Mouse (Mus musculus): ENCODE data around the gene Yipf3.
A peak's percentile ranks its signal among the peaks of the same experiment; 100 is the strongest.

Yipf3 gene

GRCm38 (mm10) chr17:46284653-46285052 is 36.8 kb downstream of the Yipf3 start:
- no peak for DNase-seq

GRCm38 (mm10) chr17:46285407-46285806 is 37.5 kb downstream of the Yipf3 start:
- DNase-seq, result no peak

DNA sequence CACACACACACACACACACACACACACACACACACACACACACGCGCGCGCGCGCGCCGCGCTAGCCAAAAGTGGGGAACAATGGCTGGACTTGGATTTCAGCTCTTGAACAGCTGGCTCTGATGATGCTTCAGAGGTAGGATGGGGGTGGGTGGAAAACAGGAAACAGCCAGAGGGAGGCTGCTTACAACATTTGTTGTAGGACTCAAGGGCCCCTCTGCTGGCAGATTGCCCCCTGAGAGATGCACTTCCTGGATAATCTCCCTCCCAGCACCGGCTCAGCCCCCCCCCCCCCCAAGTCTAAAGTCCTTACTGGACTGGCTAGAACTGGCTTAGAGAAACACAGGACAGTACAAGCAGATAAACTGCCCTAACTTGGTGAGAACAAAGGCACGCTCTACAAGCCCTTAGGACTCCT is 39.8 kb downstream of the Yipf3 start:
- DNase-seq, result no peak

DNA sequence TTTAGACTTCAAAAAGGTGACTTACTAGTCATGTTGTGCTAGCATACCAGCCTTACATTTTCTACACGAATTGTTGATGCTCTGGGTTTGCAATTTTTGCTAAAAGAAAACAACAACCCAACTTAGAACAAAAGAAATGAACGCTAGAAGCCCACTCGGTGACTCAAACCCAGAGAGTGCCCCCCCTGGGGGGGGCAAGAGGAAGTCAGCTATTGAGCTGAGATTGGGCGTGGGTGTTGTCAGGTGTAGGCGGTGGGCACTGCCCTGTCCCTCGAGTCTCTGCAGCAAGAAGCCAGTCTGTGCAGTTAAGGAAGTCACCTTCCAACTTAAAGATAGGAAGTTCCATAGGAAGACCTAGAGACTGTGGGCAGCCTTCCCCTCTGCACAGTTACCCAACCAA is 48.7 kb downstream of the Yipf3 start:
- no peak for DNase-seq

DNA sequence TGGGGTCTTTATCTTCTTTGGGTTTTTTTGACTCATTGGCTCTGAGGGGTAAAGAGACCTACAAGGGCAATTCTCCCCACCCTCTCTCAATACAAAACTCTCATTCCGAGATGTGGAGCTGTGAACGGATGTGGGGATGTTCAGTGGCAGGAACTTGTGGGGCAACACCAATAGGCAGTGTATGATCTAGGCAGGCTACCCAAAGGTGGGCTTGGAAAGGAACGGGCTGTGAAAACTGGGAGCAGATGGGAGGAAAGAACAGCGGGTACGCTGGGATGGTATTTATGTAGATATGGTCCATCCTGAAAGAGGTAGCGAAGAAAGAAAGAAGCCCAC is 49.1 kb downstream of the Yipf3 start:
- no peak for DNase-seq

DNA sequence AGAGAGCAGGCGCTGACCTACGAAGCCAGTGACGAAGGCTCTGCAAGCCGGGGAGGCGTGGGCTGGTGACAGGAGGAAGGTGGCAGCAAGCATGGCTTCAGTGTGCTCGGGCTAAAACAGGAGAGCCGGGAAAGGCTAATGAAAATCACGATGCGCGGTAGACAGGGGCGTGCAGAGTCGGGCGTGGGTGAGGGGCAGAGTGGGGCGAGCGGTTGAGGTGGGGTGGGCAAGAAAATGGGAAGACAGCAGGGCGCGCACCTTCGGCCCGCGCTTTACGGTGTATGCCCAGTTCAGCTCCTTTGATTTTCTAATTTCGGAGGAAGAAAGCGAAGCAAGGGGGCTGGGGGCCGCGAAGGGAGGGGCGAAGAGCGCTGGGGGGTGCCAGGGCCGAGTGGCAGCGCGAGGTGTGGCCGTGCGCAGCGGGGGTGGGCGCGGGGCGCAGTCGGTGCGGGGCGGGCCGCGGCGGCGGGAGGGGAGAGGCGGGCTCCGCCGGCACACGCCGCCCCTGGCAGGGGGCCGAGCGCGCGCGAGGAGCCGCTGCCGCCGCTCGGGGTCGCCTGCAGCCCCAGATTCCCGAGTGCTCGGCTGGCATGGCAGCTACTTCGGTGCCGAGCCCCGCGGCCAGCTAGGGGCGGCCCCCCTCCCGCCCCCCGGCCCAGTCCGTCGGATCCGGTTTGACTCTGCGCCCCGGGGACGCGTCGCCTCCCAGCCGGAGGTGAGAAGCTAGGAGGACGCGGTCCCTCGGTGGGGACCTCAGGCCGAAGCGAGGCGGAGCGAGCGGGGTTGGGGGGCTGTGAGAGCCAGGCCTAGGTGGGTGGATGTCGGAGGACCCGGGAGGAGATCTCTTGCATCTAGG is 49.7 kb downstream of the Yipf3 start, which contains the start of gene Dlk2:
Dlk2 (plus strand) TSS at position 58 of the 856 bp plus-strand sequence.
- DNase-seq, result peak; percentile 32 to 49

- DNase-seq, result peak; percentile 88 to 93
Measured at GRCm38 (mm10) chr17:46298220-46298913, 50.5 kb downstream of the Yipf3 start.

DNA sequence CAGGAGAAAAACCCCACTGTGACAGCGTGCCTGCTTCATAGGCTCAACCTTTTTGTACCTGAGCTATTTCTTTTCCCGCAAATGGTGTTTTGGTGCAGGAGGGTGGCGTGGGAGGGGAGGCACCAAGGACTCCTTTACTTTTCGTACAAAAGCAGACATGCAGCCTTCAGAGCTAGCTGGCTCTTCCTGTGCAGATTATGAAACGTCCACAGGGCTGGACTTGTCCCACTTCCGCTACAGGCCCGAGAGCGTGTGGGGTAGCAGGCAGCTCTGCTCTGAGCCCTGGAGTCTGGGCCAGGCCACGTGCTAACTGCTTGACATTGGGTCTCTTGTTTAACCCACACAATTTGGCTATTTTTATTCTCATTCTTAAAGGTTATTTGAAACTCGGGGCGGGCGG is 54.0 kb downstream of the Yipf3 start:
- no peak for DNase-seq

All from cerebellum, postnatal 25 days (tissue).